Mouse (Mus musculus) gastrocnemius, postnatal 10 days (tissue): ENCODE results near the gene Tm4sf19. TPM values are rescaled to one million over a fixed set of nuclear protein-coding genes. Genes with fewer than 3 reads are reported as not detected.

Experiments
- DNase-seq: peaks from one replicate; pipeline ENCODE4 v3.0.0; 2021; ENCODE audit warnings: mixed read lengths
- long read RNA-seq, 2 experiments: library from polyadenylated mRNA; stranded (forward); transcript quantifications; one replicate each; pipeline ENCODE4 v2.0.0; 2021
- total RNA-seq, 2 experiments: library from RNA; stranded (reverse); gene quantifications; 2 replicates each; pipeline ENCODE4 v1.2.3; 2021

The Tm4sf19 gene
- total RNA-seq, result 1 to 10 TPM in 1 of 2 experiments, not detected in 1; 1.2 TPM
- long read RNA-seq, experiment 1, partial matches to known transcripts, result 0 of 1 reads
- long read RNA-seq, experiment 1, other reads (novel, unspliced or antisense), result 0 of 1 reads
- long read RNA-seq, experiment 2, result 0 reads

DNA sequence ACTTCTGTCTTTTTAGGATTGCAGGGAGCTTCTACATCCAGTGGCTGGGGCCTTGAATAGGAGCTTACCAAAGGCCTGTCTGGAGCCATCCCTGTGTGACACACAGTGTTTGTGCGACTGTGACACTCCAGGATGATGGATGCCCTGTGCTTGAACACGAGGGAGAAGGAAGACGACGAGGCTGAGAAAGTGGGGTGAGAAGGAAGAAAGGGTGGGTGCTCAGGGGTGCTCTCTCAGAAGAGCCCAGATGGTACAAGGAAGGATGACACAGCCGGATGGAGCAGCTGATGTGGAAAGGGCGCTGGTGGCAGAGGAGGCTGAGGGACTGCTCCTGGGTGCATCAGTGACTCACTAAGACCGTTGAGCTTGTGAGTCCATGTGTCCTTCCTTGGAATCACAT lies at the start of gene Tm4sf19:
Gene Tm4sf19 (plus strand): TSS at position 240 of the 400 bp plus-strand sequence.
- DNase-seq, result no peak

DNA sequence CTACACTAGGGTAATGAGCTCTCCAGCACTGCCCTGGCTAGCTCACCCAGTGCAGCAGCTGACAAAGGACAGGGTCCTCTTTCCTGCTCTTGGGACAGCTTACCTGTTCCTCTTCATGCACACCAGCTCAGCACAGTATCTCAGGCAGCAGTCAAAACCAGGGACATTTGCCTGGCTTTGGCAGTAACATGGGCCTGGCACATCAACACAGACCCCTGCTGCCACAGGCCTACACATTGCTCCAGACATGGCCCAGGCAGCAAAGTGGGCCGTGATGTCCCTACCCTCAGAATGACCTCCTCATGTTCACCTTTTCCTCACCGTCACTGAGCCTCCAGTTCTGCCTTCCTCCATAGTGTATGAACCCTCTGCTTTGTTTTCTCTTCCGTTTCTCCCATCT lies 49.5 kb upstream of the Tm4sf19 start:
- DNase-seq, result no peak

DNA sequence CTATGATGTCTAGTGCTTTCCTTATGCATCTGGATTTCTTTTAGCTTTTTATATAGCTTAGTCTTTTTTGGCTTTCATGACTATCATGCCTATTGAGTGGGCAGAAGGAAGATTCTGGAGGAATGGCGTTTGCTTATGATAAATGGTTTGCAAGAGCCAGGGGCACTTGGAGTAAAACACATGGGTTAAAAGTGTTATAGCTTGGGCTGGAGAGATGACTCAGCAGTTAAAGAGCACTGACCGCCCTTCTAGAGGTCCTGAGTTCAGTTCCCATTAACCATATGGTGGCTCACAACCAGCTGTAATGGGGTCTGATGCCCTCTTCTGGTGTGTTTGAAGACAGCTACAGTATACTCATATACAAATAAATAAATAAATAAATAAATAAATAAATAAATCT lies 36.8 kb upstream of the Tm4sf19 start:
- no peak for DNase-seq

DNA sequence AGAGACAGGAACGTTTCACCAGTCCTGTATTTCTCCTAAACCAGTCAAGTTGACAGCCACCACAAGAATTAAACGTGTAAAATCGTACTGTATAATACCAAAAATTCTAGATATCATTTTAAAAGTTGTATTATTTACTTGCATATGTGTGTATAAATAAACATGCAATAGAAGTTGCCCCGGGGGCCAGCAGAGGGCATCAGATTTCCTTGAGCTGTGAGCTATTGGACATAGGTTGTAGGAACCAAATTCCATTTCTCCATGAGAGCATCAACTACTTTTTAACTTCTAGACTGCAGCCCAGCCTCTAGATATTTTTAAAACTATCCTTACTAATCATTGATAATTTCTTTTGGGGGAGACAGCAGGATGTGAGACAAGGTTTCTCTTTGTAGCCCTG lies 29.0 kb upstream of the Tm4sf19 start:
- peak; percentile 33 for DNase-seq

DNA sequence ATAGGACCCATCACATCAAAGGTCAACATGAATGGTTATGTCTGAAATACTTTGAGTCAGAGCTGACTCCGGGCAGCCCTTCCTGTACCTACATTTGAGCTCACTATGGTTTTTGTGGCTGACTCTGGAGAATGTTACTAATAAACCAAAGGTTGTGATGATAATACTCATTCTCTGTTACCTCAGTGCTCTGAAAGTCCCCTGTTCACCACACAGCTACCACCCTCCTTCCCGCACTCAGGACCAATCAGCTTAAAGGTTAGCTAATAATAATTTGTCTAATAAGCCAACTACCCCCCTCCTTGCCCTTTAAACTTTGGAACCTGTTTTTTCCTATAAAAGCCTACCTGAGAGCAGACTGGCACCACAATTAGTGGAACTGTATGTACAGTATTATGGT lies 20.7 kb upstream of the Tm4sf19 start:
- no peak for DNase-seq

DNA sequence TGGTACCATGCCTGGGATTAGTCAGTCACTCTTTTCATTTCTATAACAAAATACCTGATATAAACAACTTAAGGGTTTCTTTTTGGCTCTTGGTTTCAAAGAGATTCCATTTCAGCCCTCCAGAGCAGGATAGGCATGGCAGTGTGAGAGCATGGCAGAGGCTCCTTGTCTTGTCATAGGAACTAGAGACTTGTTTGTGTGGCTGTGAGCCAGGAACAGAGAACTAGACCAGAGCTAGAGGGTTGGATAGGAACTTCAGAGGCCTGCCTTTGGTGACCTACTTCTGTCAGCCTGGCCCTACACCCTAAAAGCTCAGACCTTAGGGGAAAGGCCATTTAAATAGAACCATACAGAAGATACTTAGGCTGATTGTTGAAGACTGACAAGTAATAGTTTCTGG lies 17.4 kb upstream of the Tm4sf19 start:
- no peak for DNase-seq

DNA sequence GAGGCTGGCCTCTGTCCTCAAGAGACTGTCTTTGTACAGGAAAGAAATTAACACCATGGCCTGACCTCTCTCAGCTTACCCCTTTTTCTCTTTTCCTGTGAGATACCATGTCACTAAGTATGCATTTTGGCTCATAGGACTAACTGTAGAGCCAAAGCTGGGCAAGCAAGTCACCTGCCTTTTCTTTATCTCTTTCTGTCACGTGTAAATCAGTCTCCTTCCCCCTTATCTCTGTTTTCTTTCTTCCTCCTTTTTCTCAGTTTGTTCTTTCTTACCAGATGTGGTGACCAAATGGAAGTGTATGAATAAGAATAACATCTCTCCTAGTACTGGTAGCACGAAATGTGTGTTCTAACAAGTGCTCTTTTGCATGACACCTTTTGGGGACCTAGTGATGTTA lies 15.4 kb upstream of the Tm4sf19 start:
- DNase-seq, result no peak

DNA sequence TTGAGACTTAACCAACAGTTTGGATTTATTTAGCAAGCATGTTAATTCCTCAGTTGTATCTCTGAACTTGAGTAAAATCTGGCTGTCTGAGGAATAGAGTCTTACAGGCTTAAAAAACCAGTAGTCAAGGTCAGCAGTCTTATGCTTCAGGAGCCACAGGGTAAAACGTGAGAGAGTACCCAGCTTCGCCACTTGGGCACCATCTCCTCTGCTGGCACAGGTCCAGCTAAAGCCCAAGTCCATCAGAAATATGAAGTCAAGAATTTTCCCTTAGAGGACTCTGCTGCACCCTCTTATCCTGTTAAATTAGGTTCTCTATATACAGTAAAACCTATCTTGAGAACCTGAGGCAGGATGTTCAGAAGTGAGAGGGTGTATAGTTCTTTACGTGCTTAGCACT lies 13.5 kb upstream of the Tm4sf19 start:
- no peak for DNase-seq

DNA sequence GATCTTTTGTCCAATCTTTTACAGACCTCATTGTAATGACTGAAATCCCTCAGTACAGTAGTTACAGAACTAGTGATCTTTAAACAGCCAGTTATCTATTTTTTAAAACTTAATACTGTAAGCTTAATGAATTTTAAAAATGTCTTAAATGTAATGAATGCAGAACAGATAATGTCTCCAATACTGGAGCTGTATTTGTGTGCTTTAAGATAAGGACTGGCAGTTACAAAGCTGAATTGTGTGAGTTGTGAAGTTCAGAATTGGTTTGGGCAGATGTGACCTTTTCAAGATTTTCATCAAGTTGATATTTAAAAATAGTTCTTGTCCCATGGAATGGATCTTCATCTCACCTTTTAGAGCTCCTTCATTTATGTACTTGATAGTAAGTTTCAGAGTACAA lies 11.3 kb upstream of the Tm4sf19 start:
- DNase-seq, result no peak

DNA sequence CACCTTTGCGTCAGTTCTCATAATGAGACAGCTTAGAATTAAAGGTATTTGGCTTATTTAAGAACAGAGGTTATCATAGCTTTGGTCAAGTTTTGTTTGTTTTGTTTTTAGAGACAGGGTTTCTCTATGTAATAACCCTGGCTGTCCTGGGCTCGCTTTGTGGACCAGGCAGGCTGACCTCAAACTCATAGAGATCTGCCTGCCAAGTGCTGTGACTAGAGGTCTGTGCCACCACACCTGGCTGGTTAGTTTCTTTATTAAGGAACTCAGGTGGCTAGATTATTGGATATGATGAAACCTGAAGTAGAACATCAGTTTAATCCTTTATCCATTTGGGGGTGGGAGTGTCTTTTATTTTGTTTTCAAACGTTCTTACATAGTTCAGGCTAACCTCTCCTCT lies 10.5 kb upstream of the Tm4sf19 start:
- DNase-seq, result no peak

DNA sequence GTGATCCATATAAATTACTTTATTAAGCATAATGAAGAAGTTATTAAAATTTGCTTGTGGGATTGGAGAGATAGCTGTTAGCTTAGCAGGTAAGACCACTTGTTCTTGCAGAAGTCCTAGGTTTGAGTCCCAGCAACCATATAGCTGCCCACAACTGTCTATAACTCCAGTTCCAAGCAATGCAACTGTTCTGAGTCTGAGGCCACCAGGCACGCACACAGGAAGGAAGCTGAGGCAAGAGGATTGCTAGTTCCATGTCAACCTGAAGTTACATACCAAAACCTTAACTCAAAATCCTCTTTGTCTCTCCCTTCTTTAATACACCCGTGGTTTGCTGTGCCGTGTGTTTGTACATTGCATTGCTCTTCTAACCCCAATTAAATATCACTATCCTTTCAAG lies 9.4 kb upstream of the Tm4sf19 start:
- DNase-seq, result no peak

DNA sequence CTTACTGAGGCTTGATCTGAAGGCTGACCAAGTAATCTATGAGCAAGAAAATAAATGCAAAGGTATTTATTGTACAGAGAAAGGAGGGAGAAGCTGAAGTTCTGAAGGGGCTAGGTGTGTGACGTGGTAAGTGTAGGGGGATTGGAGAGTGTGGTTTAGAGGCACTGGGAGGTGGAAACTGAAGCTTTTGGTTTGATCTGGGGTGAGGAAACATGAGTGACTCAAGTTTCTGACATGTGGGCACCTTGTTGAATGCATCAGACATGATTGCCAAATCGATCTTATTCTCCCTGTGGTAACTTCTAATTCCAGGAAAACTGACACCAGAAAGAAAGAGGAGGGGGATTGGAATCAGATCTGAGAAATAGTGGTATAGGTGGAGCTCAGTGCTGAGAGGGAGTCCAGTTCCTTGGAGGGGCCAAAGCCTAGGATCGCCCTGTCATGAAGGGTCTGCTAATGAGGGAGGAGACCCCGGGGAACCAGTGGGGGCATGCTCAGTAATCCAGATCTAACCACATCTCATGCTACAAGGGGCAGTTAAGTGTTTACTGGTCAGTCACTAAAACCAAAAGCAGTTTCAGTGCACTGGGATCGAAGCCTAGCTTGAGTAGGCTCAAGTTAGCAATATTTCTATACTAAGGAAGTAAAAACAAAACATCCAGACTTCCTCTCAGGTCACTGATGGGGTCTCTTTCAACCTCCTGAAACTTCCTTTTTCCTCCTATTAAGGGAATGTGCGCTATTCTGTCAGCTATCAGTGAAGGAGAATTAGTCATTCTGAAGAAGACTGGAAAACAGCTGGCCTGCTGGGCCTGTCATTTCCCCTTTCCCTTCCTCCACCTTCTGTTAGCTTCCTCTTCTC lies 4.4 kb upstream of the Tm4sf19 start:
- no peak for DNase-seq

DNA sequence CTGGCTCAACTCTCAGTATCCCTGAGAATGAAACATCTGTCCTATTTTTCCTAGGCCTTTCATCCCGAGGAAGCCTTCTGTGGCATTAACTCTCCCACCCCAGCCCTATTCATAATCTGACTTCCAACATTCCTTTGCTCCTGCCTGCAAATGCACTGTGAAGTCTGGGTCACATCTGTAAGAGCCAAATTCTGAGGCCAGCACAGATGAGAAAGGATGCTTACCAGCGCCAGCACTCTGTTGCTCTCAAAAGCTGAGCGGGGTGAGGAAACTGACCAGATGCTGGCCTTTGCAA lies 3.8 kb upstream of the Tm4sf19 start:
- no peak for DNase-seq

DNA sequence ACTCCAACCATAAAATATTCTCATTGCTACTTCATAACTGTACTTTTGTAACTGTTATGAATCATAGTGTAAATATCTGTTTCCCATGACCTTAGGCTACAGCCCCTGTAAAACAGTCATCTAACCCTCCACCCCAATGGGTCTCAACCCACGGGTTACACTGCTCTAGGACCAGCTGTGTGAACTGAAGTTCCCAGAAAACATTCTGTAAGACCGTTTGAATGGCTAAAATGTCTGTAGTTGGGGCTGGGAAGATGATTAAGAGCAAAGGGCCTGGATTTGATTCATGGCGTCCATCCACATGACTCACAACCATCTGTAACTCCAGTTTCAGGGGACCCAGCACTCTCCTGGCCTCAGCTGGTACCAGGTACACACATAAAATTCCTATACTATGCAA lies 2.1 kb upstream of the Tm4sf19 start:
- no peak for DNase-seq

DNA sequence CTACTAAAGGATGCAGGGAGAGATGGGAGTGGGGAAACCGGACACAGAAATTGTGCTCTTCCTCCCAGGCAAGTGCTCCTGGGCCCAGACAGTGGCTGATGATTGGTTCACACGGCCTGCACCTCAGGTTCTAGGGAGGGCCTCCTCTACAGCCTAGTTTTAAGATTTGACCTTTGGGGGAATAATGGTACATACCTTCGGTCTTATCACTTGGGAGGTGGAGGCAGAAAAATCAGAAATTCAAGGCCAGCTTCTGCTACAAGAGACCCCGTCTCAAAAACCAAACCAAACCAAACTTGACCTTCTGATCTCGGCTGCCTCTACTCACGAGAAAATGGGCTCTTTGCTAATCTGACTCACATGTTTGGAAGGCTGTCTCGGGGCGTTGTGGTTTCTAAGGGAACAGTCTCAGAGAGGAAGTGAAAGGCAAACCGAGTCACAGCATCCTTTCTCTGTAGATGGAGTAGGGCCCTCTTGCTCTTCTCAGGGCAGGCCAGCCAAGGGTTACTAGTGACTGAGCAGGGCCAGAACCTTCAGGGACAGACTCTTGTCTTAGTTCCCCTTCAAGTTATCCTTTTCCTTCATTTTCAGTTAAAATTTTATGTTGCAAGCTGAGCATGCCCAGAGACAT lies 1.1 kb downstream of the Tm4sf19 start:
- no peak for DNase-seq

DNA sequence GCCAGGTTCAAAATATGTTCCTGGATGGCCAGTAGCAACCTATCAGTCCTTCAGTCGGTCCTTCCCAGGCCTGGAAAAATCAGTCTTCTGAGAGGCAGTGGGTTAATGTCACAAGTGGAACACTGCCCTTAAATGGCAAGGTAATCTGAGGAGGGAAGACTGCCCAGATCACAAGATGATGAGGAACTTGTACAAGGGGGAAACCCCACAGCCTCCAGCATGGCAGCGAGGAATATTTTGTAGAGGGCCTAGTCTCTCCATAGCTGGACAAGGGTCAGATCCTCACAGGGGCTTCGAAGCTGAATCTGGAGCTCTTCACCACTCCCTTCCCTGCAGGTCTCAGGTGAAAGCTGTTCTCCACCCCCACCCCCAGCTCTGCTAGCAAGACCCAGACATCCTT lies 2.5 kb downstream of the Tm4sf19 start:
- DNase-seq, result no peak

DNA sequence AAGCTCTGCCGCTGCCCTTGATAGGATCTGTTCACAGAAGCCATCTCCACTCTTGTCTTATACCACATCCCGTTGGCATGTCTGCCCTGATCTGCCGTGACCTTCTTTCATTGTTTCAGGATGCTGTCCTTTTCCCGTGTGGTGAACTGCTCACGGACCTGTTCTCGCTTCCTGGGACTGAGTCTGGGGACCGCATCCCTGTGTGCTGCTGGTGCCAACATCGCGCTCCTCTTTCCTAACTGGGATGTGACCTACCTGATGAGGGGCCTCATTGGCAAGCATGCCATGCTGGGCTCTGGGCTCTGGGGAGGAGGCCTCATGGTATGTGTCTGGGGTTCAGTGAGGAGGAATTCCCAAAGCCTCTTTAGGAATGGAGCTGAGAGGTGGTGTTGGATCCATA lies 5.4 kb downstream of the Tm4sf19 start:
- DNase-seq, result no peak

DNA sequence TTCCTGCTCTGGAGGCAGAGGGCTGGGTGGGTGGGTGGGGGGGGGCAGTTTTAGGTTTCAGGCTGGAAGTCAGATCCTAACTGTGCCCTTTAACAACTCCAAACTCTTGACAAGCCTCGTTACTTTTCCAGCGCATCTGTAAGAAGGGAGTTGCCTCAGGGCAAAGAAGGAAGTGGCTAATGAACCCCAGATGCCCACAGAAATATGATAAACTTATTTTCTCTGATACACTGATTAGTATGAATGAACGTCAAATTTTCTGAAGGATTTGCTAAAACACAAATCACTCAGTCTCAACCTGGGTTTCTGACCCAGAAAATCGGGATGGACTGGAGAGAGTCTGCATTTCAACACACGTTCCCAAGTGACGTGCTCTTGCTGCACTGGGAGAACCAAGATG lies 6.4 kb downstream of the Tm4sf19 start:
- DNase-seq, result no peak

DNA sequence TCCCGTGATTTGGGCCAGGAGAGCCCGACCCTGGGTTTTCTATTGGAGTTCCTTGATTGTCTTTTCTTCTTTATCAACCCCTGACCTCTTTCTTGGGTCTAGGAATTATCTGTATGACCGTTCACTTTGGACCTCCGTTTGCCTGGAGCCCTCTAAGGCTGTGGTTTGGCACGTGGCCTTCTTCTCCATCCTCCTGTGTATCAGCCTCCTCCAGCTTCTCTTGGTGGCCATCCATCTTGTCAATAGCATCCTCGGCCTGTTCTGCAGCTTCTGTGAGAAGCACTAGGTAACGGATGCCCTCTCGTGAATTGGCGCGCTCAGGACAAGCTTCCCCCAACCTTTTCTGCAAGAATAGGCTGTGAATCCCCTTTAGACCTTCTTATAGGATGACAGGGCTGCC lies 7.4 kb downstream of the Tm4sf19 start:
- DNase-seq, result no peak

DNA sequence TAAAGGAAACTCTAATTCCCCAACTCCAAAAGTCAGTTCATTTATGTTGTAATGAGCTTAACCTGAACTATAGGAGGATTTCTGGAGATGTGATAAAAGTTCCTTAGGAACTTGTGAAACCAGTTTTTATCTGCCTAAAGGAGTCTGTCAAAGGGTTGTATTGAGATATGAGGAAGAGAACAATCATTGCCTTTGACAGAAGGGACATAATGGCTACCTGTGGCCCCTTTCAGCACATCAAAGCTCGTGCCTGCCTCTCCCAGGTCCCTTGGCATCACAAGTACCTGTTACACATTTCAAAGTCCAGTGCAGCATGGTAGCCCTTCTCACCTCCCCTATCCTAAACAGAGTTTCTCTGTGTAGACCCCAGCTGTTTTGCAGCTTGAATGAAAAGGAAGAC lies 17.2 kb downstream of the Tm4sf19 start:
- DNase-seq, result no peak

DNA sequence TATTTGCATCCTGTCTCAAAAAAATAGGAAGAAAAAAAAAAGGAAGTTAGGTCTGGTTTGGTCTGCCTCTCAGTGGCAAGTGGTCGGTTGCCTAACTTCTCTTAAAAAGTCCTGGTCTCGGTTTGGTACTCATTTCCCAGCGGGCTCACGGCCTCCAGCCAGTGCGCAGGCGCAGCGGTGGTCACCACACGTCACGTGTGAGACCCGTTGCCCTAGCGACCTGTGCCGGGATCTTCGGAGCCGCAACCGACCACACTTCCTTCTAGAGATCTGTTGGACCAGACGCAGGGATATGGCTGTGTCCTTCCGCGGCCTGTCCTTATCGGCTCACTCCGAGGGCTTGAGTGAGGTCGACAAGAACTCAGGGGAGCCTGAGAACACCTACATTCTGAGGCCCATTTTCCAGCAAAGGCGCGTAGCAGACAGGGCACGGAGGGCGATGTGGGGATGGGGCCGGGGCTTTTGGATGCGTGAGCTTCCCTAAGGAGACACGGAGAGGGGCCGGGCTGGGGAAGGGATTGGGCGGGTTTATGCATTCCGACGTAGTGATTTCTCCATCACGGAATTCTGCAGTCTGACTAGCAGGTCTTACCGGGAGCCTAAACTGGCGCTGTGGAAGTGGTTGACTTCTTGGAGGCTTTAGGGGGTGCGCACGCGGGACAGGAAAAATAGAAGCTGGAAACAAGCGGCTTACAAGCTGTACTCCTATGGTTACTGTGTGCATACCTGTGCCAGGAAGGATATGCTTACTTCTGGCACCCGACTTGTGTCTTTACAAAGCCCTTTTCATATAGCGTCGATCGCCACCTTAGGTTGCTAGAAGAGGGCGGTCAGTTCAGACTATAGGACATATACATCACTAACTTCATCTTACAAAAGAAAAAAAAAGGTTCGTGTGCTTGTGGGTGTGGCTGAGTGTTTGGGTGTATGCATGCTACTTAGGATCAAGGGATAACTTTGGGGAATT lies 19.5 kb downstream of the Tm4sf19 start, which contains the start of gene Tctex1d2:
Gene Tctex1d2 (plus strand): TSS at position 186 of the 967 bp plus-strand sequence.
- DNase-seq, result peak; percentile 93

DNA sequence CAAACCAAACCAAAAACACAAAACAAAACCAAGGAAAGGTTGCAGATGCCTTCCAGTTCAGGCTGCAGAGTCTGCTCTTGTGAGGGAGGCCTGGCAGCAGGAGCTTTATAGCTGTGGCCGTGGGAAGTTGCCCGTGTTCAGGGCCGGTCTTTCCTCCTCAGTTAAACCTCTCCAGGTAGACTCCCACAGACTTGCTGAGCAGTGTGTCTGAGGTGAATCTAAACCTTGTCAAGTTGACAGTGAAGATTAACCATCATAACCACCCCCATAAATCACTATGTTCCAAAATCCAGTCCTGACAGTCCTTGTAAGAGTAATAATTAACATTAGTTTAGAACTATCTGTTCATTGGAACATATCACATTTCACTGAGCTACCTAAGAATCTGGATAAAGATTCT lies 27.2 kb downstream of the Tm4sf19 start:
- DNase-seq, result no peak
